Mouse (Mus musculus): ENCODE measurements at regions not wholly inside any gene's neighbourhood (a gene's known extent, or its start where the extent isn't known, plus 50 kb on each side); places are given as distances from the start of the nearest gene placed in this dataset.

GRCm38 (mm10) chr10:17299600-17299999, 423.4 kb upstream of the Cited2 start:
- H3K27me3 ChIP-seq (ENCODE audit: control insufficient read depth, insufficient read depth, low read length): no peaks in the 10 kb centered on the region
- no peak overlapping the region for H3K4me3 ChIP-seq (ENCODE audit: extremely low read depth, insufficient read depth, insufficient read length)
- no peak for TF ChIP-seq CTCF (IDR thresholded peaks at IDR 0.05; ENCODE audit: extremely low read depth, insufficient read depth, insufficient read length, insufficient replicate concordance)
- no peak for TF ChIP-seq POLR2A (IDR thresholded peaks at IDR 0.05; ENCODE audit: low read depth, low read length)
- H3K4me1 ChIP-seq (ENCODE audit: control insufficient read depth, insufficient read depth, insufficient read length): no peaks in the 10 kb centered on the region
- H3K36me3 ChIP-seq (ENCODE audit: control insufficient read depth, insufficient read depth, low read length): no peaks in the 10 kb centered on the region
- no peak for DNase-seq (ENCODE audit: low read depth in 1 of 2, low spot score in 2 of 2)
- WGBS: 80% methylated on average over 6 of the region's 6 CpGs
- no peak overlapping the region for H3K27ac ChIP-seq (ENCODE audit: insufficient read depth, low read length)

GRCm38 (mm10) chr10:17326724-17327123, 396.3 kb upstream of the Cited2 start:
- WGBS: 80% methylated on average over 3 of the region's 3 CpGs
- Histone ChIP-seq H3K36me3 (ENCODE audit: control insufficient read depth, insufficient read depth, low read length) (no peaks in the 10 kb centered on the region), H3K4me3 (ENCODE audit: extremely low read depth, insufficient read depth, insufficient read length) (no peak overlapping the region), H3K27me3 (ENCODE audit: control insufficient read depth, insufficient read depth, low read length) (no peaks in the 10 kb centered on the region), H3K4me1 (ENCODE audit: control insufficient read depth, insufficient read depth, insufficient read length) (no peaks in the 10 kb centered on the region; the same call in 1 of the 2 replicates), H3K27ac (ENCODE audit: insufficient read depth, low read length) (no peak overlapping the region)
- TF ChIP-seq POLR2A (IDR thresholded peaks at IDR 0.05; ENCODE audit: low read depth, low read length): no peak
- no peak for TF ChIP-seq CTCF (IDR thresholded peaks at IDR 0.05; ENCODE audit: extremely low read depth, insufficient read depth, insufficient read length, insufficient replicate concordance)
- no peak for DNase-seq (ENCODE audit: low read depth in 1 of 2, low spot score in 2 of 2)

GRCm38 (mm10) chr10:17330904-17331606, 392.0 kb upstream of the Cited2 start:
- DNase-seq (ENCODE audit: low read depth in 1 of 2, low spot score in 2 of 2): no peak
- WGBS: 24% methylated on average over 6 of the region's 6 CpGs
- no peak overlapping the region for H3K4me3 ChIP-seq (ENCODE audit: extremely low read depth, insufficient read depth, insufficient read length)

GRCm38 (mm10) chr10:17331607-17332008, 391.4 kb upstream of the Cited2 start:
- Histone ChIP-seq H3K27ac (ENCODE audit: insufficient read depth, low read length) (no peak overlapping the region), H3K4me1 (ENCODE audit: control insufficient read depth, insufficient read depth, insufficient read length) (peaks cover 2% of the 10 kb centered on the region), H3K4me3 (ENCODE audit: extremely low read depth, insufficient read depth, insufficient read length) (no peak overlapping the region), H3K27me3 (ENCODE audit: control insufficient read depth, insufficient read depth, low read length) (no peaks in the 10 kb centered on the region), H3K36me3 (ENCODE audit: control insufficient read depth, insufficient read depth, low read length) (no peaks in the 10 kb centered on the region)
- no peak for DNase-seq (ENCODE audit: low read depth in 1 of 2, low spot score in 2 of 2)
- 19% methylated on average over 7 of the region's 7 CpGs for WGBS
- no peak for TF ChIP-seq POLR2A (IDR thresholded peaks at IDR 0.05; ENCODE audit: low read depth, low read length)
- TF ChIP-seq CTCF (IDR thresholded peaks at IDR 0.05; ENCODE audit: extremely low read depth, insufficient read depth, insufficient read length, insufficient replicate concordance): no peak

More at GRCm38 (mm10) chr10:17330904-17331606, 392.0 kb upstream of the Cited2 start:
- Histone ChIP-seq H3K27ac (ENCODE audit: insufficient read depth, low read length) (no peak overlapping the region), H3K4me1 (ENCODE audit: control insufficient read depth, insufficient read depth, insufficient read length) (peaks cover 2% of the 10 kb centered on the region), H3K27me3 (ENCODE audit: control insufficient read depth, insufficient read depth, low read length) (no peaks in the 10 kb centered on the region), H3K36me3 (ENCODE audit: control insufficient read depth, insufficient read depth, low read length) (no peaks in the 10 kb centered on the region)
- no peak for TF ChIP-seq CTCF (IDR thresholded peaks at IDR 0.05; ENCODE audit: extremely low read depth, insufficient read depth, insufficient read length, insufficient replicate concordance)
- TF ChIP-seq POLR2A (IDR thresholded peaks at IDR 0.05; ENCODE audit: low read depth, low read length): no peak

- 72% methylated on average over 6 of the region's 6 CpGs for WGBS
- no peak overlapping the region for H3K4me3 ChIP-seq (ENCODE audit: extremely low read depth, insufficient read depth, insufficient read length)
- no peak overlapping the region for H3K27ac ChIP-seq (ENCODE audit: insufficient read depth, low read length)
- H3K27me3 ChIP-seq (ENCODE audit: control insufficient read depth, insufficient read depth, low read length): no peaks in the 10 kb centered on the region
- peaks cover 2% of the 10 kb centered on the region for H3K4me1 ChIP-seq (ENCODE audit: control insufficient read depth, insufficient read depth, insufficient read length)
- no peaks in the 10 kb centered on the region for H3K36me3 ChIP-seq (ENCODE audit: control insufficient read depth, insufficient read depth, low read length)
- no peak for TF ChIP-seq CTCF (IDR thresholded peaks at IDR 0.05; ENCODE audit: extremely low read depth, insufficient read depth, insufficient read length, insufficient replicate concordance)
- TF ChIP-seq POLR2A (IDR thresholded peaks at IDR 0.05; ENCODE audit: low read depth, low read length): no peak
- no peak for DNase-seq (ENCODE audit: low read depth in 1 of 2, low spot score in 2 of 2)
Measured at GRCm38 (mm10) chr10:17332025-17332767, 390.8 kb upstream of the Cited2 start.

GRCm38 (mm10) chr10:17332986-17333385, 390.0 kb upstream of the Cited2 start:
- H3K36me3 ChIP-seq (ENCODE audit: control insufficient read depth, insufficient read depth, low read length): no peaks in the 10 kb centered on the region
- no peak overlapping the region for H3K4me3 ChIP-seq (ENCODE audit: extremely low read depth, insufficient read depth, insufficient read length)
- no peaks in the 10 kb centered on the region for H3K27me3 ChIP-seq (ENCODE audit: control insufficient read depth, insufficient read depth, low read length)
- peaks cover 2% of the 10 kb centered on the region for H3K4me1 ChIP-seq (ENCODE audit: control insufficient read depth, insufficient read depth, insufficient read length)
- TF ChIP-seq CTCF (IDR thresholded peaks at IDR 0.05; ENCODE audit: extremely low read depth, insufficient read depth, insufficient read length, insufficient replicate concordance): no peak
- TF ChIP-seq POLR2A (IDR thresholded peaks at IDR 0.05; ENCODE audit: low read depth, low read length): no peak
- WGBS: 89% methylated on average over 3 of the region's 3 CpGs
- H3K27ac ChIP-seq (ENCODE audit: insufficient read depth, low read length): no peak overlapping the region
- DNase-seq (ENCODE audit: low read depth in 1 of 2, low spot score in 2 of 2): no peak

GRCm38 (mm10) chr10:17333676-17334075, 389.3 kb upstream of the Cited2 start:
- Histone ChIP-seq H3K36me3 (ENCODE audit: control insufficient read depth, insufficient read depth, low read length) (no peaks in the 10 kb centered on the region), H3K4me3 (ENCODE audit: extremely low read depth, insufficient read depth, insufficient read length) (no peak overlapping the region), H3K4me1 (ENCODE audit: control insufficient read depth, insufficient read depth, insufficient read length) (peaks cover 2% of the 10 kb centered on the region), H3K27me3 (ENCODE audit: control insufficient read depth, insufficient read depth, low read length) (no peaks in the 10 kb centered on the region), H3K27ac (ENCODE audit: insufficient read depth, low read length) (no peak overlapping the region)
- WGBS: 83% methylated on average over 6 of the region's 6 CpGs
- TF ChIP-seq POLR2A (IDR thresholded peaks at IDR 0.05; ENCODE audit: low read depth, low read length) (no peak), CTCF (IDR thresholded peaks at IDR 0.05; ENCODE audit: extremely low read depth, insufficient read depth, insufficient read length, insufficient replicate concordance) (no peak)
- no peak for DNase-seq (ENCODE audit: low read depth in 1 of 2, low spot score in 2 of 2)

All from spleen, adult 2 months (tissue).